Mouse (Mus musculus) embryonic fibroblast, embryonic 13.5 days (primary cell): ENCODE results near the gene Sympk. TPM values are rescaled to one million over a fixed set of nuclear protein-coding genes. Genes with fewer than 3 reads are reported as not detected.

Source experiments
- H3K27ac ChIP-seq: 2 replicates; pipeline ENCODE4 v1.5.1; 2012; ENCODE audit warnings: low read length, control low read depth, inconsistent platforms; ENCODE audit not compliant: insufficient read depth
- H3K4me1 ChIP-seq: 2 replicates; pipeline ENCODE4 v1.6.1; 2011; ENCODE audit warnings: low read length; ENCODE audit not compliant: control insufficient read depth, insufficient read depth
- H3K4me3 ChIP-seq: 2 replicates; pipeline ENCODE4 v1.5.1; 2011; ENCODE audit warnings: mild to moderate bottlenecking, control low read depth, low read length; ENCODE audit not compliant: insufficient read depth
- CTCF ChIP-seq: IDR thresholded peaks from 2 replicates; pipeline ENCODE4 v1.5.1; 2011; ENCODE audit warnings: mild to moderate bottlenecking, control low read depth, low read length, moderate library complexity, borderline replicate concordance; ENCODE audit not compliant: insufficient read depth
- POLR2A ChIP-seq: IDR thresholded peaks from 2 replicates; pipeline ENCODE4 v1.6.1; 2011; ENCODE audit warnings: low read depth, mild to moderate bottlenecking, control low read depth, low read length, moderate library complexity
- polyA plus RNA-seq: library from polyadenylated mRNA; stranded (reverse); fragments of >200 nt; gene quantifications from 2 replicates; pipeline ENCODE4 v1.2.4, GENCODE M21; 2011; ENCODE audit warnings: low read depth; ENCODE audit not compliant: missing spikeins, insufficient read length

The Sympk gene
- polyA plus RNA-seq: 72.6 and 78.3 TPM in 2 replicates

DNA sequence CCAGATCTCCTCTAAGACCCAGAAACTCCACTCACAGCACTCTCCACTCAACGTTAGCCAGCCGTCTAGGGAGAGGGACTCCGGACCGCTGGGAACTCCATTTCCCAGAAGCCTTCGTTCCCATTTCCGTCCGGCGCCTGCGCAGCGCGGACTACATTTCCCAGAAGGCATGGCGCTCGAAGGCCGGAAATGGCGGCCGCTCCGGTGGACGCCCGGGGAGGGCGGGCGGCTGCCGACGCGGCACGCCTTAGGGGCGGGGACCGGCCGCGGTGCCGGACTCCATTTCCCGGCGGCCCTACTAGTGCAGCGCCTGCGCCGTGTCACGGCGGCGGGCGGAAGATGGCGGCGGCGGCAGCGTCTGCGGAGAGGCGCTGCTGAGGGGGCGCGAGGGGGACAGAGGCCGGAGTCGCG lies at the start of gene Sympk:
Sympk (plus strand) TSS at position 282 of the 411 bp plus-strand sequence.
- H3K4me1 ChIP-seq: peaks cover 7% of the 10 kb centered on the region
- no peak within 1 kb of the TSS for H3K27ac ChIP-seq
- TF ChIP-seq POLR2A (peak; percentile 63), CTCF (no peak)
- peak within 1 kb of the TSS; percentile 92 for H3K4me3 ChIP-seq

DNA sequence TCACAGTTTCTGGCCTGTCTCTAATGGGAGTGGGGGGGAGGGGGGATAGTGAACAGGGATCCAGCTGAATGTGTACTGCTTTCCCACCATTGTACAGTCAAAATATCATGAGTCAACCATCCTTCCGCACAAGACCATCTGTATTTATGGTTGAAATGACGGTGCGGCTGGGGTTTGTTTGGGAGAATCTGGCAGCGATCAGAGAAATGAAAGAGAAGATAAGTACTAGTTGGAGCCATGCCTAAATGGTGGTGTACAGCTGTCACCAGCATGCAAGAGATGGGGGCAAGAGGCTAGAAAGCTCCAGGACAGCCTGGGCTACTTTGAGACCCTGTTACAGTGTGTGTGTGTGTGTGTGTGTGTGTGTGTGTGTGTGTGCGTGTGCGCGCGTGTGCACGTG lies 45.8 kb upstream of the Sympk start:
- no peak for TF ChIP-seq POLR2A
- TF ChIP-seq CTCF: no peak

DNA sequence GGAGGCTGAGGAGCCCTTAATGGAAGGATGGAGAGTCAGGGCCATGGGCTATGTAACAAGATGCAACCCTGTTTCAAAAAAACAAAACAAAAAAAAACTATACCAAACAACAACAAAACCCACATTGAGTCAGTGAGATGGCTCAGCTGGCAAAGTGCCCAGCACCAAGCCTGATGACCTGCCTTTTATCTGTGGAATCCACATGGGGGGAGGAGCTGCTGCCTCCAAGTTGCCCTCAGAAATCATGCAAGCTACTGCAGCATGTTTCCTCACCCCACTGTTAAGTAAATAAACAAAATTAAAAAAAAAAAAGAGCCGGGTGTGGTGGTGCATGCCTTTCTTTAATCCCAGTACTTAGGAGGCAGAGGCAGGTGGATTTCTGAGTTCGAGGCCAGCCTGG lies 37.7 kb upstream of the Sympk start:
- Histone ChIP-seq H3K4me3 (no peak overlapping the region), H3K27ac (no peak overlapping the region), H3K4me1 (no peaks in the 10 kb centered on the region)
- TF ChIP-seq POLR2A: no peak
- TF ChIP-seq CTCF: no peak

More for the DNA sequence above, 45.8 kb upstream of the Sympk start:
- no peak overlapping the region for H3K4me3 ChIP-seq
- H3K4me1 ChIP-seq: no peaks in the 10 kb centered on the region
- H3K27ac ChIP-seq: no peak overlapping the region

DNA sequence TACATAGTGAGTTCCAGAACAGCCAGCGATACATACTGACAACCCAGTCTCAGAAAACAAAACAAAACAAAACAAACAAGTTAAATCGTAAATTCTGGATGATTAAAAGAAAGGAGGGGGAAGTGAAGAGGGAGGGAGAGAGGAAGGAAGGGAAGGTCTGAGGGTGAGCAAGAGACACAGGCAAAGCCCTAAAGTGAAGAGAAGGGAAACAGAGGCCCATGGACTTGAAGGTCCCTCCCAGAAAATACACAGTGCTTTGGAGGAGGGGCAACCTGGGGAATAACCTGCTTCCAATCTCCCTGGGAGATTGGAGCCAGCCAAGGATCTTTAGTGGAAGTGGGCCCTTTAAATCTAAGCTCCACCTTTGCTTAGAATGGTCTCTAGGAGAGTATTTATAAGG lies 37.1 kb upstream of the Sympk start, which contains the start of gene Nanos2:
Nanos2 (plus strand) TSS at position 301 of the 400 bp plus-strand sequence.
- no peak for TF ChIP-seq POLR2A
- TF ChIP-seq CTCF: no peak
- H3K4me3 ChIP-seq: no peak within 1 kb of the TSS

DNA sequence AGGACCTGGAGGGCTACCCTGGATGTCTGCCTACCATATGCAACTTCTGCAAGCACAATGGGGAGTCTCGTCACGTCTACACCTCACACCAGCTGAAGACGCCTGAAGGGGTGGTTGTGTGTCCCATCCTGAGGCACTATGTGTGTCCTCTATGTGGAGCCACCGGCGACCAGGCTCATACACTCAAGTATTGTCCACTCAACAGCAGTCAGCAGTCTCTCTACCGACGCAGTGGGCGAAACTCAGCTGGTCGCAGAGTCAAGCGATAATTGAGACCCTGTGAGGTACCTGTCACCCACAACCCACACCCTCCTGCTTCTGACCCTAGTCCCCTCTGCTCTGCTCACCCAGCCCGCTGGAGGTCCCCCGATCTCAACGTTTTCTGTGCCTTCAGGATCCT lies 36.4 kb upstream of the Sympk start:
- Histone ChIP-seq H3K4me3 (no peak overlapping the region), H3K27ac (no peak overlapping the region), H3K4me1 (no peaks in the 10 kb centered on the region)
- no peak for TF ChIP-seq CTCF
- no peak for TF ChIP-seq POLR2A

More for the DNA sequence above, 37.1 kb upstream of the Sympk start, which contains the start of gene Nanos2:
- Histone ChIP-seq H3K4me1 (no peaks in the 10 kb centered on the region), H3K27ac (no peak within 1 kb of the TSS)

DNA sequence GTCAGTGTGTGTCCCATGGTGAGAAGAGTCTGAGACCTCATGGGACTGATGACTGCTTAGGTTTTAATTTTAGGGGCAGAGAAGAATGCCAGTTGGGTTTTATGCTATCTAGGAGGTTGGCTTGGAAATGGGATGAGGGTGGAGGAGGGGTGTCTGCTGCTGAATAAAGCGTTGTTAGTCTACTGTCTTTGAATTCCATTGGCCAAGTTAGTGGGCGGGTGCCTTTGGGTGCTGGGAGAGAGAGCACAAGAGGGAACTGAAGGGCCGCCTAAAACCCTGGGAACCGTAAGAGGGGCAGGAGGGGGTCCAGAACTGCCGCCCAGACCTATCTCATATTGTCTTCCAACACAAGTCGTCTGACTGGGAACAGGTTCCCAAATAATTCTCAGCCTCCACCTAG lies 35.4 kb upstream of the Sympk start:
- H3K4me1 ChIP-seq: no peaks in the 10 kb centered on the region
- no peak for TF ChIP-seq POLR2A
- no peak for TF ChIP-seq CTCF
- no peak overlapping the region for H3K27ac ChIP-seq
- no peak overlapping the region for H3K4me3 ChIP-seq

DNA sequence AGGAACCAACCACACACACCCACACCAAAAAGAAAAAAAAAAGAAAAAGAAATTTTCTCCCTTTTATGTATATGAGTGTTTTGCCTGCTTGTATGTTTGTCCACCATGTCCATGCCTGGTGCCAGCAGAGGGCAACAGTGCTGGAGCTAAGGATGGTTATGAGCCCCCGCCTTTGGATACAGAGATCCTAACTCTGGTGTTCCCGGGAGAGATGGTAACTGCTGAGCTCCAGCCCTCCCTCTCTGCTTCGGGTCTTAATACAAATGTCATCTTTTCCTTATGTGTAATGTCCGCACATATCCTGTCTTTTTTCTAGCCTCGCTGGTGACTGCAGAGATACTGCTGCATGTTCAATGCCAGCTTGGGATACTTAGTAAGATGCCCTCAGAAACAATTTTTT lies 34.2 kb upstream of the Sympk start:
- Histone ChIP-seq H3K4me1 (no peaks in the 10 kb centered on the region), H3K27ac (no peak overlapping the region), H3K4me3 (peak overlapping the region; percentile 31)
- TF ChIP-seq CTCF (peak; percentile 45; the same call in 1 of the 2 replicates), POLR2A (no peak)

DNA sequence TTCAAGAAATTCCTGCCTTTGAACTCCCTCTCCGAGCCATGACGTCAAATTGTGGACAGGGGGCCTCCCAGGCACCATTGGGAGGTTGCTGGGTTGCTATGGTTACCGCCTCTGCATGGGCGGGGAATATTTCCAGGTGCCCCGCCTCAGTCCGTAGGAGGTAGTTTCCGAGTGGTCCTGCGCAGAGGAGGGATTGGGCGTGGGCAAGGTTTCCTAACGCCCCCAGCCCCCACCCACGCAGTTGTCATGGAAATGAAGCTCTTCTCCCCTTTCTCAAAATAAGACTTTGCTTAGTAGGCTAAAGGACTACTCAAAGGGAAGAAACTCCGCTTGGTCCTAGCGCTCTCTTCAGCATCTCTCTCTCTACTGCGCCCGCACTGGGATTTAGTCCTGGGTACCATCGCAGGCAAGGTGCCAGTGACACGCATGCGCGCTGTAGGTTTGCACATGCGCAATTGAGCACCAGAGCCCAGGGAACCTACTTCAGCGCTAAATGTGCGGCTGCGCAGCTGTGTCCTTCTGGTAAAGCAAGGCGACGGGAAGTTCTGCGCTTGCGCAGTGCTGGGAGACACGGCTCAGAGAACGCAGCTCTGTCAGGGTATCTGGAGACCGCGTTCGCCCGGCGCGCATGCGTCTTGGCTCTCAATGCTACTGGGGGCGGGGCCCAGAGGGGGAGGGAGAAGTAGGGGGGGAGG lies 33.4 kb upstream of the Sympk start, which contains the start of gene Mypop:
Mypop (plus strand) TSS at position 645 of the 695 bp plus-strand sequence.
- peak within 1 kb of the TSS; percentile 76 for H3K27ac ChIP-seq
- H3K4me1 ChIP-seq: no peaks in the 10 kb centered on the region
- peak within 1 kb of the TSS; percentile 69 for H3K4me3 ChIP-seq
- TF ChIP-seq CTCF (no peak), POLR2A (peak; percentile 79)

DNA sequence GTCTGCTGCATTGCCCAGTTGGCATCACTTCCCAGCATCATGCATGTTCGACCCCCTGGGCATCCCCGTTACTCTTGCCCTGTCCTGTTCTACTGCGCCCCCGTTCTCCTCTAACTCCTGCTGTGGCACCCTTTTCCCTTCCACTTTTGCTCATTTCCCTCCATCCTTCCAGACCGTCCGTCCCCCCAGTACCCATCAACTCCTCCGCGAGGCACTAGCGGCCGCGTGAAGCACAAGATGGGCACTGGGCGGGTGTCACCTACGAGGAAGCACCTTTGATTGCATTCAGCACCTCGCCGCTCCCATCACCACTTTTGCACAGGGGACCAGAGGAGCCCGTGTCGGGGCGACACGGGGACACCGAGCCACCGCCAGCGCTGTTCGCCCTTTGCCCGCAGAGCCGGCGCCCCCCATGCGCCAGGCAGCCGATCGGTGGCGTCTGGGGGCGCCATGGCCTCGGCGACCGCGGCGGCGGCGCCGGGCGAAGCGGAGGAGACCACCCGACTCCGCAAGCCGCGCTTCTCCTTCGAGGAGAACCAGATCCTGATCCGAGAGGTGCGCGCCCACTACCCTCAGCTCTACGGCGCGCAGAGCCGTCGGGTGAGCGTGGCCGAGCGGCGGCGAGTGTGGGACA lies 32.4 kb upstream of the Sympk start:
- no peaks in the 10 kb centered on the region for H3K4me1 ChIP-seq
- no peak overlapping the region for H3K27ac ChIP-seq
- H3K4me3 ChIP-seq: peak overlapping the region; percentile 69
- no peak for TF ChIP-seq CTCF
- no peak for TF ChIP-seq POLR2A

DNA sequence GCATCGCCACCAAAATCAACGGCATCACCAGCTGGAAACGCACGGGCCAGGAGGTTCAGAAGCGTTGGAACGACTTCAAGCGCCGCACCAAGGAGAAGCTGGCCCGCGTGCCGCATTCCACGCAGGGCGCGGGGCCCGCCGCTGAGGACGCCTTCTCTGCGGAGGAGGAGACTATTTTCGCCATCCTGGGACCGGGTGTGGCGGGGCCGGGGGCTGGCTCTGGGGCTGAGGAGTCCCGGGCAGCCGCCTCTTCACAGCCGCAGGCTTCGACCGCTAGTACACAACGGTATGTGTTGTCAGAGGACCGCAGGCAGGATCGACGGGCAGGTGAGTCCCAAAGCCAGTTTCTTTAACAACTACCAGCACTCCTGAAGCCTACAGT lies 31.9 kb upstream of the Sympk start:
- H3K27ac ChIP-seq: no peak overlapping the region

More for the DNA sequence above, 31.9 kb upstream of the Sympk start:
- TF ChIP-seq CTCF (no peak), POLR2A (peak; percentile 37; the same call in 1 of the 2 replicates)
- Histone ChIP-seq H3K4me1 (no peaks in the 10 kb centered on the region), H3K4me3 (peak overlapping the region; percentile 69)
